Mouse (Mus musculus) hindbrain, embryonic 16.5 days (tissue): ENCODE data around the gene Vwa7. TPM values are rescaled to one million over a fixed set of nuclear protein-coding genes. Genes with fewer than 3 reads are reported as not detected.

ENCODE experiments used
- ATAC-seq: fragments of 200-750 bp; cut with Nextera tagmentation; 2 replicates; pipeline ENCODE4 v1.8.0; 2017; ENCODE audit warnings: moderate TSS enrichment, moderate library complexity
- H3K27ac ChIP-seq: fragments of 300-500 bp; sonication (generic); 2 replicates; pipeline ENCODE4 v1.5.1; 2014; ENCODE audit warnings: low read depth, mild to moderate bottlenecking, control low read depth, low read length, moderate library complexity
- H3K27me3 ChIP-seq: fragments of 300-500 bp; sonication (generic); replicated peaks from 2 replicates; pipeline ENCODE4 v1.6.1; 2014; ENCODE audit warnings: low read length; ENCODE audit not compliant: control insufficient read depth, insufficient read depth
- H3K36me3 ChIP-seq: fragments of 300-500 bp; sonication (generic); 2 replicates; pipeline ENCODE4 v1.6.1; 2014; ENCODE audit warnings: mild to moderate bottlenecking, low read length, moderate library complexity, mixed read lengths; ENCODE audit not compliant: control insufficient read depth, insufficient read depth
- H3K4me1 ChIP-seq: fragments of 300-500 bp; sonication (generic); 2 replicates; pipeline ENCODE4 v1.6.1; 2014; ENCODE audit warnings: low read depth, low read length; ENCODE audit not compliant: control insufficient read depth, insufficient read depth
- H3K4me2 ChIP-seq: fragments of 300-500 bp; sonication (generic); 2 replicates; pipeline ENCODE4 v1.6.1; 2014; ENCODE audit warnings: mild to moderate bottlenecking, low read length, control low read depth, moderate library complexity
- H3K4me3 ChIP-seq: fragments of 300-500 bp; sonication (generic); 2 replicates; pipeline ENCODE4 v1.5.1; 2014; ENCODE audit warnings: mild to moderate bottlenecking, low read length, control low read depth, moderate library complexity
- H3K9ac ChIP-seq: fragments of 300-500 bp; sonication (generic); 2 replicates; pipeline ENCODE4 v1.6.1; 2014; ENCODE audit warnings: low read depth, mild to moderate bottlenecking, control low read depth, low read length, moderate library complexity
- H3K9me3 ChIP-seq: fragments of 300-500 bp; sonication (generic); 2 replicates; pipeline ENCODE4 v1.6.1; 2014; ENCODE audit warnings: mild to moderate bottlenecking, low read length, moderate library complexity; ENCODE audit not compliant: control insufficient read depth
- WGBS: fragments of 180-500 bp; shearing (Covaris S2); extraction: QIAGEN DNeasy Blood & Tissue Kit; methylation state at CpG from one replicate; pipeline ENCODE4 v1.1.7; 2014; 5-methylcytosine and 5-hydroxymethylcytosine counted together
- polyA plus RNA-seq: library from polyadenylated mRNA; unstranded; fragments of >200 nt; fragmentation: Nextera tagmentation; extraction: Ambion mirVana; gene quantifications from 2 replicates; pipeline ENCODE4 v1.2.1, GENCODE M21; 2015

Gene Vwa7
- polyA plus RNA-seq, 1 experiment from 2014 or later, result 0.08 TPM

DNA sequence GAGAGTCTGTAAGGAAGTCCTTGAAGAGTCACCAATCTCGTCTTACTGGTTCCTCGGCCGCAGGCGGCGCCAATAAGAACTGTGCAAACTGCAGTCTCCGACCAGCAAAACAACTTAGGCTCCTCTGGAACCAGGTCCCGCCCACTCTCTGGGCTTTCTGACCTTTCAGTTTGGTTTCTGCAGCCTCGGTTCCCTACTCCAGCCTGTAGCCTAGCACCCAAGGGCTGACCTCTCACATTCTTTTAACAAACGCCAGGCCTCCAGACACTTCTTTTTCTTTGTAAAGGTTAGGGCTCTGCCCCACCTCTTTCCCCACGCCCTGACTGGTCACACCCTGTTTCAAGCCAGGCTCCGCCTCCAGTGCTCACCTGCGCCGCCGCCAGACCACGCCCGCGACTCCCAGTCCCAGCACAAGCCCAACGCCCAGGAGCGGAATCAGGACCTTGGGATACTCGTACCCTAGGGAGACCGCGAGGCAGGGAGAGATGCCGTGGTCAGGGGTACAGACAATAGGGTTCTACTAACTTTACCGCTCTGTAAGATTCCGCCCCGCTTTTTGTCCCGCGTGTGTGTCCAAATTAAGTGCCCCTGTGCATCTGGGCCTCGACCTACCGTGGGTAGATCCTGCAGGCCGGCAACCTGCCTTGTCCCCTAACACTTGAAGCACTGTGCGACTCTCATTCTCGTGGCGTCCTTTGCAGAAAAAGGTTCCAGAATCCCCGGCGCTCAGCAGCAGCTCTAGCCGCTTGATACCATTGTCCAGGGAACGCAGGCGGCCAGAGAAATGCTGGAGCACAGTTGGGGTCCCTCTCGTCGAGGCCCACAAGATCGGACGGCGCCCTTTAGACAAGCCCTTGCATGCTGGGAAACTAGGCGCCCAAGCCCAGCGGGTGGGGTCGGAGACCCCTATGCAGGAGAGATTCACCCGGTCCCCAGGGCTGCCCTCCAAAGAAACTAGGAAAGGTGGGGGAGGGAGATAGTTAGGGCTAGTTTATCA is 48.9 kb downstream of the Vwa7 start, which contains the start of gene Ly6g6c:
Gene Ly6g6c, plus strand, starts transcription at position 438 of the 997 bp plus-strand sequence.
- peak within 1 kb of the TSS; percentile 47; the same call in 1 of the 2 replicates for H3K9ac ChIP-seq
- 2% methylated on average over 48 of the region's 48 CpGs for WGBS
- peak within 1 kb of the TSS; percentile 25 for H3K4me3 ChIP-seq
- H3K27ac ChIP-seq, result no peak within 1 kb of the TSS
- no peaks in the 10 kb centered on the region for H3K9me3 ChIP-seq
- ATAC-seq, result 0 out of 2 replicates have a peak, but pooled peaks have one; percentile 10
- peak within 1 kb of the TSS; percentile 55 for H3K4me2 ChIP-seq
- H3K27me3 ChIP-seq, result peaks cover 18% of the 10 kb centered on the region
- peaks cover 14% of the 10 kb centered on the region for H3K36me3 ChIP-seq
- H3K4me1 ChIP-seq, result peaks cover 18% of the 10 kb centered on the region

GRCm38 (mm10) chr17:35066084-35066483 is 49.7 kb downstream of the Vwa7 start, which contains the start of gene Mpig6b:
Gene Mpig6b, minus strand, starts transcription at chr17:35066184.
- H3K9ac ChIP-seq, result peak within 1 kb of the TSS; percentile 47; the same call in 1 of the 2 replicates
- no peaks in the 10 kb centered on the region for H3K9me3 ChIP-seq
- H3K27me3 ChIP-seq, result peaks cover 18% of the 10 kb centered on the region
- peaks cover 10% of the 10 kb centered on the region for H3K4me1 ChIP-seq
- peaks cover 11% of the 10 kb centered on the region for H3K36me3 ChIP-seq
- H3K27ac ChIP-seq, result no peak within 1 kb of the TSS
- H3K4me3 ChIP-seq, result peak within 1 kb of the TSS; percentile 25
- peak within 1 kb of the TSS; percentile 55 for H3K4me2 ChIP-seq
- WGBS, result 49% methylated on average over 10 of the region's 10 CpGs
- no peak for ATAC-seq

DNA sequence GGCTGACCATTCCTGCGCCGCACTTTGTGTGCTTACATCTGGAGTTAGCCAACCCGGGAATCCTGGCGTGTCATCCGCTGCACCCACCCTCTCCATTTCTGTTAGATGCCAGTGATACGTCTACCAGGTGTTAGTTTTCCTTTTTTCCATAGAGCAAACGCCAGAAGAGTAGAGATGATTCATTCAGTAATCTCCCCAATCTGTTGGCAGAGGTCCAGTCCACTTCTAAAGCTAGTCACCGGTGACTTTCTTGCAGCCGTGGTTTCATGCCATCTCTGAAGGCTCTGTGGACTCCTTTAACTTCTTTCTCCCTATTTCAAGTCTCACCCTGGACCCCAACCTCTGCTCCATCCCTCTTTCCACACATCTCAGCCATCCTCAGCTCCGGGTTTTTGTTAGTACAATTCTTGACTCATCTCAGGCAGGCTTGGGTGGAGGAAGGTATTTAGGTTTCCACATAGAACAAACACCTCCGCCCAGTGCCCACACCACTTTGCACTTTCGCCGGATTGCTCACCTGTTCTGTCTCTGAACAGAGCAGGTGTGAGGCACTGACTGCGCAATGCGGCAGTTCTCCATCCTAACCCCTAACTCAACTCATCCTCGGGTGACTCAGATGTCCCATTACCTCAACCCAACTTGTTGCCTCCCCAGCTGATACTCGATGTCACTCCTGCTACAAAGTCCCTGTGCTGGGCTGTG is 52.0 kb downstream of the Vwa7 start:
- no peaks in the 10 kb centered on the region; the same call in 1 of the 2 replicates for H3K36me3 ChIP-seq
- no peak for ATAC-seq
- WGBS, result 87% methylated on average over 17 of the region's 17 CpGs
- peaks cover 14% of the 10 kb centered on the region for H3K27me3 ChIP-seq
- no peak overlapping the region for H3K27ac ChIP-seq
- no peak overlapping the region for H3K9ac ChIP-seq
- no peak overlapping the region for H3K4me3 ChIP-seq
- peaks cover 10% of the 10 kb centered on the region for H3K4me1 ChIP-seq
- no peaks in the 10 kb centered on the region for H3K9me3 ChIP-seq
- H3K4me2 ChIP-seq, result no peak overlapping the region

- no peaks in the 10 kb centered on the region for H3K9me3 ChIP-seq
- WGBS, result 62% methylated on average over 6 of the region's 6 CpGs
- H3K4me2 ChIP-seq, result no peak overlapping the region
- no peak overlapping the region for H3K9ac ChIP-seq
- H3K4me1 ChIP-seq, result no peaks in the 10 kb centered on the region
- no peaks in the 10 kb centered on the region for H3K36me3 ChIP-seq
- no peak overlapping the region for H3K27ac ChIP-seq
- H3K4me3 ChIP-seq, result no peak overlapping the region
- ATAC-seq, result no peak
- 0 out of 2 replicates have a peak, but pooled peaks cover 4% of the 10 kb centered on the region for H3K27me3 ChIP-seq
Measured at GRCm38 (mm10) chr17:35070556-35071229, 54.3 kb downstream of the Vwa7 start.

DNA sequence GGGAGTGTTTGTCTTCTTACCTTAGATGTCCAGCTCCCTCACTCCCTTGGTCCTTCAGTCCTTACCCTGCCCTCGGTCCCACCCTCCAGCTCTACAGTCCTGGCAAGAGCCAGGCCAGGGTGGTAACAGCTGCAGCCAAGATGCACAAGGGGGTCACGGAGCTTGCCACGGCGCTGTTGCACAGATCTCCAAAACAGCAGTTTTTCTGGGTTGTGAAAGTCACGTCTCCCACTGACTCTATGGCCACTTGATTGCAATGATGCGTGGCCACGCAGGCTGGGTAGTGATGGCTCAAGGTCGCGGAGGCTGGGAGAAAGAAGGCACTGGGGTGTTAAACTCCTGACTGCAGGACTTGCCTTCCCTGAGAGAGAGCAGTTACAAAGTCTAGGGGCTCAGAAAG is 55.1 kb downstream of the Vwa7 start:
- Histone ChIP-seq H3K9me3 (no peaks in the 10 kb centered on the region), H3K4me2 (no peak overlapping the region), H3K27me3 (0 out of 2 replicates have a peak, but pooled peaks cover 3% of the 10 kb centered on the region), H3K27ac (no peak overlapping the region), H3K36me3 (no peaks in the 10 kb centered on the region), H3K9ac (no peak overlapping the region), H3K4me1 (no peaks in the 10 kb centered on the region), H3K4me3 (no peak overlapping the region)
- ATAC-seq, result no peak
- WGBS, result 83% methylated on average over 9 of the region's 9 CpGs

DNA sequence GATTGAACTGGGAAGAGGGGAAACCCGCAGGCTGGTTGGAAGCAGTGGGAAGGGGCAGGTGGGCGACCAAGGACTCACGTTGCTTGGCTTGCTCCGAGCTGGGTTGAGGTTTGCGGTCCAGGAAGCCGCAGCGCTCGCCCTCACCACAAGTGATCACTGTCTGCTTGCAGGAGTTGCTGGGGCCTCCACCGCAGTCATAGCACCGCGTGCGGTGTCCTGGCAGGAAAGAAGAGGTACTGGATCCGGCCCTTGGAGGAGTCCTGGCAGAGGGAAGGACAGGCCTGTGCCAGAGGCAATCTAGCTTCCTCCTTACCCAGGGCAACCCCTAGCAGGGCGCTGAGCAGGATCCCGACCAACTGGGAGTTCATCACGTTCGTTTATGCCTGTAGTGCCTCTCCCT is 57.7 kb downstream of the Vwa7 start:
- no peak for ATAC-seq
- H3K9ac ChIP-seq, result no peak overlapping the region
- no peaks in the 10 kb centered on the region for H3K27me3 ChIP-seq
- H3K4me2 ChIP-seq, result no peak overlapping the region
- H3K9me3 ChIP-seq, result no peaks in the 10 kb centered on the region
- 60% methylated on average over 16 of the region's 17 CpGs for WGBS
- no peaks in the 10 kb centered on the region; the same call in 1 of the 2 replicates for H3K4me1 ChIP-seq
- no peaks in the 10 kb centered on the region for H3K36me3 ChIP-seq
- no peak overlapping the region for H3K27ac ChIP-seq
- H3K4me3 ChIP-seq, result no peak overlapping the region

Other genes starting within 250 kb of the Vwa7 start
- gene Cyp21a1, start 212.0 kb upstream of the Vwa7 start, polyA plus RNA-seq, result not detected in 2 replicates
- gene Stk19, start 179.6 kb upstream of the Vwa7 start, polyA plus RNA-seq, result 41.2 and 43.1 TPM in 2 replicates
- 68.4 and 68.9 TPM in 2 replicates for gene Dxo, start 179.6 kb upstream of the Vwa7 start, polyA plus RNA-seq
- 57.1 and 62.6 TPM in 2 replicates for gene Skiv2l, start 166.4 kb upstream of the Vwa7 start, polyA plus RNA-seq
- 78.9 and 83.3 TPM in 2 replicates for gene Nelfe, start 166.2 kb upstream of the Vwa7 start, polyA plus RNA-seq
- 1.6 and 2.1 TPM in 2 replicates for gene Cfb, start 154.1 kb upstream of the Vwa7 start, polyA plus RNA-seq
- gene Zbtb12, start 137.1 kb upstream of the Vwa7 start, polyA plus RNA-seq, result 9.2 and 9.6 TPM in 2 replicates
- not detected in 2 replicates for gene Gm20547, start 134.5 kb upstream of the Vwa7 start, polyA plus RNA-seq
- gene C2, start 118.3 kb upstream of the Vwa7 start, polyA plus RNA-seq, result 1.8 and 2.8 TPM in 2 replicates
- 81.9 and 95.3 TPM in 2 replicates for gene Ehmt2, start 118.1 kb upstream of the Vwa7 start, polyA plus RNA-seq
- 0.21 TPM in 1 of 2 replicates, not detected in the other for gene Slc44a4, start 102.1 kb upstream of the Vwa7 start, polyA plus RNA-seq
- gene Neu1, start 85.3 kb upstream of the Vwa7 start, polyA plus RNA-seq, result 41.7 and 42.1 TPM in 2 replicates
- gene Hspa1b, start 57.3 kb upstream of the Vwa7 start, polyA plus RNA-seq, result 0.45 and 0.74 TPM in 2 replicates
- not detected in 2 replicates for gene Gm20481, start 46.7 kb upstream of the Vwa7 start, polyA plus RNA-seq
- gene Hspa1a, start 44.4 kb upstream of the Vwa7 start, polyA plus RNA-seq, result 15.3 and 18.1 TPM in 2 replicates
- gene Hspa1l, start 43.9 kb upstream of the Vwa7 start, polyA plus RNA-seq, result 1.4 and 1.6 TPM in 2 replicates
- 106 and 113 TPM in 2 replicates for gene Lsm2, start 34.7 kb upstream of the Vwa7 start, polyA plus RNA-seq
- gene Vars, start 15.6 kb upstream of the Vwa7 start, polyA plus RNA-seq, result 50.7 and 61.7 TPM in 2 replicates
- gene Sapcd1, start 11.4 kb downstream of the Vwa7 start, polyA plus RNA-seq, result 1.7 TPM in 2 replicates
- 1.8 and 2.5 TPM in 2 replicates for gene Msh5, start 30.2 kb downstream of the Vwa7 start, polyA plus RNA-seq
- 85.2 and 88.5 TPM in 2 replicates for gene Clic1, start 33.4 kb downstream of the Vwa7 start, polyA plus RNA-seq
- 338 and 363 TPM in 2 replicates for gene Ddah2, start 42.5 kb downstream of the Vwa7 start, polyA plus RNA-seq
- gene Ly6g6c, start 48.8 kb downstream of the Vwa7 start, polyA plus RNA-seq, result not detected in 2 replicates
- 0.13 and 0.21 TPM in 2 replicates for gene Mpig6b, start 49.6 kb downstream of the Vwa7 start, polyA plus RNA-seq
- gene Ly6g6e, start 60.3 kb downstream of the Vwa7 start, polyA plus RNA-seq, result 0.16 and 0.34 TPM in 2 replicates
- gene Ly6g6d, start 61.5 kb downstream of the Vwa7 start, polyA plus RNA-seq, result 0.68 and 1.0 TPM in 2 replicates
- 0.22 TPM in 1 of 2 replicates, not detected in the other for gene Ly6g6f, start 69.0 kb downstream of the Vwa7 start, polyA plus RNA-seq
- 113 and 115 TPM in 2 replicates for gene Abhd16a, start 72.7 kb downstream of the Vwa7 start, polyA plus RNA-seq
- gene Ly6g5c, start 91.7 kb downstream of the Vwa7 start, polyA plus RNA-seq, result not detected in 2 replicates
- gene Ly6g5b, start 98.8 kb downstream of the Vwa7 start, polyA plus RNA-seq, result 0.93 and 1.5 TPM in 2 replicates
- gene Gpank1, start 104.9 kb downstream of the Vwa7 start, polyA plus RNA-seq, result 20.7 and 23.7 TPM in 2 replicates
- gene Csnk2b, start 105.5 kb downstream of the Vwa7 start, polyA plus RNA-seq, result 319 and 346 TPM in 2 replicates
- 8.9 TPM in 2 replicates for gene D17H6S53E, start 109.8 kb downstream of the Vwa7 start, polyA plus RNA-seq
- not detected in 2 replicates for gene Apom, start 115.5 kb downstream of the Vwa7 start, polyA plus RNA-seq
- gene Bag6, start 118.6 kb downstream of the Vwa7 start, polyA plus RNA-seq, result 50.9 and 65.2 TPM in 2 replicates
- 138 and 153 TPM in 2 replicates for gene Prrc2a, start 148.3 kb downstream of the Vwa7 start, polyA plus RNA-seq
- gene Aif1, start 159.5 kb downstream of the Vwa7 start, polyA plus RNA-seq, result 5.6 and 10.1 TPM in 2 replicates
- gene Lst1, start 171.9 kb downstream of the Vwa7 start, polyA plus RNA-seq, result 4.8 and 7.3 TPM in 2 replicates
- 1.1 and 1.2 TPM in 2 replicates for gene Ltb, start 177.9 kb downstream of the Vwa7 start, polyA plus RNA-seq
- gene Tnf, start 185.4 kb downstream of the Vwa7 start, polyA plus RNA-seq, result not detected in 2 replicates
- gene Lta, start 188.8 kb downstream of the Vwa7 start, polyA plus RNA-seq, result 0.37 and 0.80 TPM in 2 replicates
- gene Gm16181, start 204.3 kb downstream of the Vwa7 start, polyA plus RNA-seq, result 0.34 and 0.45 TPM in 2 replicates
- gene Atp6v1g2, start 217.1 kb downstream of the Vwa7 start, polyA plus RNA-seq, result 140 and 151 TPM in 2 replicates
- gene Nfkbil1, start 219.2 kb downstream of the Vwa7 start, polyA plus RNA-seq, result 9.8 and 10.1 TPM in 2 replicates
- 331 and 355 TPM in 2 replicates for gene Ddx39b, start 225.2 kb downstream of the Vwa7 start, polyA plus RNA-seq
- gene H2-D1, start 246.2 kb downstream of the Vwa7 start, polyA plus RNA-seq, result 125 and 134 TPM in 2 replicates